Mouse (Mus musculus): ENCODE measurements around the gene Olfr1309. TPM values are rescaled to one million over a fixed set of nuclear protein-coding genes. Genes with fewer than 3 reads are reported as not detected.

The Olfr1309 gene
- polyA plus RNA-seq (2015; fragmentation: Nextera tagmentation; extraction: Ambion mirVana), result not detected in 2 replicates

GRCm38 (mm10) chr2:111990181-111990580 lies at the start of gene Olfr1309:
TSS of gene Olfr1309 (minus strand) at chr2:111990281.

GRCm38 (mm10) chr2:112024312-112024711 lies 34.2 kb upstream of the Olfr1309 start, which contains the start of gene Olfr1311:
TSS of gene Olfr1311 (minus strand) at chr2:112024412.

GRCm38 (mm10) chr2:112012608-112013007 lies 22.5 kb upstream of the Olfr1309 start, which contains the start of gene Olfr1310:
TSS of gene Olfr1310 (minus strand) at chr2:112012708.

GRCm38 (mm10) chr2:111964844-111965243 lies 25.2 kb downstream of the Olfr1309 start, which contains the start of gene Olfr1308:
TSS of gene Olfr1308 (minus strand) at chr2:111964944.

GRCm38 (mm10) chr2:111949340-111949739 lies 40.7 kb downstream of the Olfr1309 start, which contains the start of gene Olfr1307:
TSS of gene Olfr1307 (minus strand) at chr2:111949440.

Other genes with a start within 250 kb of the Olfr1309 start
- gene Olfr1301, start 239.3 kb downstream of the Olfr1309 start, polyA plus RNA-seq (2015; fragmentation: Nextera tagmentation; extraction: Ambion mirVana), result not detected in 2 replicates
- not detected in 2 replicates for gene Olfr1302, start 212.9 kb downstream of the Olfr1309 start, polyA plus RNA-seq (2015; fragmentation: Nextera tagmentation; extraction: Ambion mirVana)
- not detected in 2 replicates for gene Olfr1303, start 169.9 kb downstream of the Olfr1309 start, polyA plus RNA-seq (2015; fragmentation: Nextera tagmentation; extraction: Ambion mirVana)
- not detected in 2 replicates for gene Olfr1305, start 113.1 kb downstream of the Olfr1309 start, polyA plus RNA-seq (2015; fragmentation: Nextera tagmentation; extraction: Ambion mirVana)
- not detected in 2 replicates for gene Olfr1306, start 74.0 kb downstream of the Olfr1309 start, polyA plus RNA-seq (2015; fragmentation: Nextera tagmentation; extraction: Ambion mirVana)
- gene Olfr1307, start 40.8 kb downstream of the Olfr1309 start, polyA plus RNA-seq (2015; fragmentation: Nextera tagmentation; extraction: Ambion mirVana), result not detected in 2 replicates
- not detected in 2 replicates for gene Olfr1308, start 25.3 kb downstream of the Olfr1309 start, polyA plus RNA-seq (2015; fragmentation: Nextera tagmentation; extraction: Ambion mirVana)
- not detected in 2 replicates for gene Olfr1310, start 22.4 kb upstream of the Olfr1309 start, polyA plus RNA-seq (2015; fragmentation: Nextera tagmentation; extraction: Ambion mirVana)
- not detected in 2 replicates for gene Olfr1311, start 34.1 kb upstream of the Olfr1309 start, polyA plus RNA-seq (2015; fragmentation: Nextera tagmentation; extraction: Ambion mirVana)
- gene Olfr1312, start 60.0 kb upstream of the Olfr1309 start, polyA plus RNA-seq (2015; fragmentation: Nextera tagmentation; extraction: Ambion mirVana), result not detected in 2 replicates
- gene Olfr1313, start 87.6 kb upstream of the Olfr1309 start, polyA plus RNA-seq (2015; fragmentation: Nextera tagmentation; extraction: Ambion mirVana), result not detected in 2 replicates
- gene Olfr1314, start 106.5 kb upstream of the Olfr1309 start, polyA plus RNA-seq (2015; fragmentation: Nextera tagmentation; extraction: Ambion mirVana), result not detected in 2 replicates
- not detected in 2 replicates for gene Olfr1315-ps1, start 125.2 kb upstream of the Olfr1309 start, polyA plus RNA-seq (2015; fragmentation: Nextera tagmentation; extraction: Ambion mirVana)
- gene Olfr1316, start 144.7 kb upstream of the Olfr1309 start, polyA plus RNA-seq (2015; fragmentation: Nextera tagmentation; extraction: Ambion mirVana), result not detected in 2 replicates
- gene Olfr1317, start 150.0 kb upstream of the Olfr1309 start, polyA plus RNA-seq (2015; fragmentation: Nextera tagmentation; extraction: Ambion mirVana), result not detected in 2 replicates
- 0.04 TPM in 1 of 2 replicates, not detected in the other for gene Olfr1318, start 163.9 kb upstream of the Olfr1309 start, polyA plus RNA-seq (2015; fragmentation: Nextera tagmentation; extraction: Ambion mirVana)
- 5.5 and 8.4 TPM in 2 replicates for gene Lpcat4, start 249.2 kb upstream of the Olfr1309 start, polyA plus RNA-seq (2015; fragmentation: Nextera tagmentation; extraction: Ambion mirVana)

Measured in spleen, postnatal 0 days (tissue).